Mouse (Mus musculus) MEL-GATA-1-ER (cell line): Measurements from ENCODE around the gene Slc13a3.

ENCODE experiments used
- DNase-seq: peaks from one replicate; pipeline ENCODE4 v3.0.0-alpha.2; 2012; ENCODE audit warnings: low read depth; ENCODE audit errors: extremely low read depth

Slc13a3 gene

DNA sequence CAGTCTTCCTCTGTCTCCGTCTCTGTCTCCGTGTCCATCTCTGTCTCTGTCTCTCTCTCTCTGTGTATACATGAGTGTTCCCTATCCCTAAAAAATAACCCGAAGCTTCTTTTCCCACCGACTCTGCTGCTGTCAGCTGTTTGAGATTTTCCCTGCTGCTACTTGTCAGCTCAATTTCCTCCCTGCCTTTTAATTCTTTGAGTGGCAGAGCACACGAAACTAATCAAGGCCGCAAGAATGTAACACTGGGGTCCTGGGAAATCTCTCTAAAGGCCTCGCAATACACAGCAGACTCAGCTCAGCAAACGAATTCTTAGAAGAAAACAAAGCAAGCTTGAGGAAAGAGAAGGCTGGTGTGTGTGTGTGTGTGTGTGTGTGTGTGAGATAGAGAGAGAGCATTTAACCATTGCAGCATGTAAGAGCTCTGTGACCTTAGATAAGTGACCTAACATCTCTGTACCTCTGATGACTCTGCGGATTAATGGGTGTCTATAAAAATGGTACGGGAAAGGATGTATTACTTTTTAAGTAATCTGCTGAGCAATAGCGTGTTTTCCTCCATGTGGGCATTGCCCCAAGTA lies 57.8 kb downstream of the Slc13a3 start:
- no peak for DNase-seq

DNA sequence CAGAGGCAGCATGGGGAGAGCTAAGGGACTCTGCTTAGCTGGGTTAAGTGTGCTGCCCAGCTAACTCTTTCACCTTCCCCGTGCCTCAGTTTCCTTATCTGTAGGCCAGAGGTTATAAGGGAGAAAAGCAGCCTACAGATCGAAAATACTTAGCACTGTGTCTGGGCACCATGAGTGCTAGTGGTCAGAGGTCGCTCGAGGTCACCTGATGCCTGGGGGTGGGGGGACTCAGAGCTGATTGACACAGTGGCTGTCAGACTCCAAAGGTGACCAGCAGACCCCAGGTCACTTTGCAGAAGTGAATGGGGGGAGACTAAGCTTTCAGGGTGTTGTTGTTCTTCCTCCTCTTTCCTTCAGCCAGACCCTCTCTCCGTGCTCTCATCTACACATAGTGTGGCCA lies 58.7 kb downstream of the Slc13a3 start:
- no peak for DNase-seq

DNA sequence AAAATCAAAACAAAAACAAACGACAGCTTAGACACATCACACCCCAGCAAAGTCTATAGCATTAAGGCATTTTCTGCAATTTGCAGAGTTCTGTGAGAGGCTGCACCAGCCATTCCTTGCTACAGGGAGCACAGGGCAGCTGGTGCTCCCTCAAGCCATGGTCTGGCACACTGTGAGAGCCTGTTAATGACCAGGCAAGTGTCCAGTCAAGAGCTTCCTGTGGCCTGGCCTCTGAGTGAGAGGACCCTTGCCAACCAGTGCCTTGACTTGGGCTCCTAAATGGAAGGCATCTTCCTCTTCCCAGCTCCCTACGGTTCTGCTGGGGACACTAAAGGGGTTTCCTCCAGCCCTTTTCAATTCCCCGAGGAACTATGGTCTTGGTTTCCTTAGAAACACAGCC lies 59.1 kb downstream of the Slc13a3 start:
- DNase-seq, result no peak

DNA sequence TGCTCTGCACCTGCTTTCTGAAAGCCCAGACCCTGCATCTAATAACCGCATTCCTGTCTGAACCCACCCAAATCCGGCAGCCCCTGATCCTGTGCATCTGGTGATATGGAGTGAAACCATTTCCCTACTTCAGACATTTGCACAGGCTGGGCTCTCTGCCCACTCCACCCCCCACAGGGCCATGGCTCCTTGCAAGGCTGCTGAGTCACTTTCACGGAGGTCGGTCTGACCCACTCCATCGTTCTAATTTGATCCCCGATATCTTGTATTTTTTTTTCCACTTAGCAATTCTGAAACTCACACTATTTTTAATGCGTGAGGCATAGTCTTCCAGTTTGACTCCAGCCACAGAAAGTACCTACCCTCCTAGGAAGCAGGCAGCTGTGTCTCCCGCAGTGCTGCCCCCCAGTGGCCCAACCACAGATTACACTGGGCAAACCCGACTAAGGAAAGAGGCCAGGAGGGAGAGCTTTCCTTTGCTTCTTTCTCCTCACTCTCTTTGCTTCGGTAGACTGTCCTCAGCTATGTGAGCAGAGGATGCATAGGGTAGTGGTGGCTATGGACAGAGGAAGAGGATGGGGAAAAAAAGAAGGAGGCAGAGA lies 65.2 kb downstream of the Slc13a3 start:
- peak; percentile 43 for DNase-seq

DNA sequence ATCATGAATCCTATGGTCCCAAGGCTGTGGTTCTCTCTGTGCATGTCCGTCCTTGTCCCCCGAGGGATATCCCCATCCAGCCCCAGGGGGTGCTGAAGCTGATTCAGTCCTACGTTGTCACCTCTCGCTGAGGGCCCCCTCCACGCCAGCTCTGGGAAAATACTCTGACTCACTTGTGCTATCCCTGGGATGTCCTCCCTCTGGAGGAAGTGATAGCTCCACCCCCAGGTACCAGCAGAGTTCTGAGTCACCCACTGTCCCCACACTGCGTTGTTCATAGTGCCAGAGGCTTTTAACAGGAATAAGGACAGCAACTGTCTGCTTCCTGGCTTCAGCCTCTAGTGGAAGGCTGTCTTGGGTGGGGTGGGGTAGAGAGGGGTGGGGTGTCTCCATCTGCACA lies 67.7 kb downstream of the Slc13a3 start:
- no peak for DNase-seq

DNA sequence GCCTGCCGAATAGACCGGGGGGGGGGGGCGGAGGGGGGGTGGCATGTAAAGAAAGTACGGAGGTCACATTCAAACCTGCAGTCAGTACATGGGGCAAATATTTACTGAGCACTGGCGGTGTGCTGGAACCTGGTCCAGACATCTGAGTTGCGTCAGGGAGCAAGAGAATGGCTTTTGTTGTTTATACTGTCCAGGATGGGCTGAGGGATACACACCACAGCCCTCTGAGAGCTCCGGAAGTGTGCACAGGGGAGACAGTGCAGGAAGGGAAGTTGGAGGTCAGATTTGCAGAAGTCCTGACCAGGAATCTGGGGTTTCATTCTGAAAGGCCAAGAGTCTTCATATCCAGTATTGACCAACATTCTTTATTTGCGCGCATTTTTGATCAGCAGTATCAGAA lies 68.1 kb downstream of the Slc13a3 start:
- no peak for DNase-seq

DNA sequence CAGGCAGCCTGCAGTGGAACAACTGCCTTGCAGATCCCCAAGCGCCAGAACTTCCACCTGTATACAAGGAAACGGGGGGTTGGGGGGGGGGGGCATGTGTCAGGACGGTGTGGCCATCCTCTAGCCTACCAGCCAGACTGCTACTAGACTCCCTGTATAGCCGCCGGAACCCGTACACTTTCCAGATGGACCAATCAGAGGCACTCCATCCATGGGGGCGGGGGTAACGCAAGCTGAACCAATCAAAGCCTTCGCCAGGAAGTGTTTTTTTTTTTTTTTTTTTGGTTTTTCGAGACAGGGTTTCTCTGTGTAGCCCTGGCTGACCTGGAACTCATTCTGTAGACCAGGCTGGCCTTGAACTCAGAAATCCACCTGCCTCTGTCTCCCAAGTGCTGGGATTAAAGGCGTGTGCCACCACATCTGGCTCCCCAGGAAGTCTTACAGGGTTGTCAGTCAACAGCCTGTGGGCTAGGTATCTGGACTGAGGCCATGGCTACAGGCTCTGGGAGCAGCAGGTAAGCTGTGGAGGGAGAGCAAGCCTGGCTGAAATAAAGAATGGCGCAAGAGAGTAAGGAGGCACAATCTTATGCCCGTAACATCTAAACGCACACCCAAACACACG lies 74.8 kb downstream of the Slc13a3 start:
- DNase-seq, result no peak

DNA sequence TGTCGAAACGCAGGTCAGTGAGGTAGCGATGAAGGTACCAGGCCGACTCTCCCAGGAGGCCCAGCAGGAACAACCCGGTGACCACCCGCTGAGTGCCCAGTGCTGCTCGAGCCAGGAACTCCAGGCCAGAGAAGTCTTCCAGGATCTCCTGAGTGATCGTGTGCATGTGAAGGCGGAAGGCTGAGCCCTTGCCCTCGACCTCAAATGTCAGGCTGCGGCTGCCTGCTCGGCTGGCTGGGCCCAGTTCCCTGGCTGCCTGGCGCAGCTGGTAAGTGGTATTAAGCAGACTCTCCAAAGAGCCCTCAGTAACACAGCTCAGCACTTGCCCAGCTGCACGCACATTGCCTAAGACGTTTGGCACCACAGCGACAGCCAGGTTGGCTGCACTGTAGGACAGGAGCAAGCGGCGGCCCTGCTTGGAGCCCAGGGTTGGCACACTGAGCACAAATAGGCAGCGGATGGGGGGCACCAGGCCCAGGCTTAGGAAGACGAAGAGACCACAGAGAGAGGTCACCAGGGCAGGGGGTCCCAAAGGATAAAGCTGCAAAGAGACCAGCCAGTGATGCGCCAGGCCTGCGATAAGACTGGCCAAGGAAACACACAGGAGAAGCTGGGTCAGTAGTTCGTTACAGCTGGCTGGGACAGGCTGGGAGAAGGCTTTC lies 75.4 kb downstream of the Slc13a3 start:
- no peak for DNase-seq

DNA sequence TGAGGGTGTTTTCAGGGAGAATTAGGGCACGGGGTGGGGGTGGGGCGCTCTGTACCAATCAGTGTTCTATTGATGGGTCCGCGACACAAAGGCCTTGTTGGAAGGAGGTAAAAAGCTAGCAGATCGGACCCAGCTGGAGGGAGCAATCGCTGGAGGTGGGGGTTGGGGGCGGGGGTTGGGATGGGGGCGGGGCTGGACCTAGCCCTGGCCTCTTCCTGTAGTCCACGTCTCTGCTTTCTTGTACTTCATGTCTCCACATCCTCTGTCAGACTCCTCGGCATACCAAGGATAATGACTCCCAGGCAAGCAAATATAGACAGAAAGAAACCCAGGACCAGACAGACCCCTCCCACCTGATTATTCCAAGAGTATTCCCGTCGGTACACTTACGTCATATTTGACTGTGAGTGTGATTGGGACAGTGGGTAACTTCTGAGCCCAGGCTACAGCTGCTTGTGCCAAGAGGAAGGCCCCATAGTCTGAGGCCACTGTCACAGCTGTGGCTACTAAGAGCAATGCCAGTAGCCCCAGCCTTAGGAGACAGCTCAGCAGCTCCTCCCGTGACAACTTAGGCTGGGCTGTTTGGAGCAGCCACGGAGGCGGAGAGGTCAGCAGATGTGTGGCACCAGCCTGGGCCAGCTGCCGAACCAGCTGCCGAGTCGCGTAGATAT lies 76.1 kb downstream of the Slc13a3 start:
- DNase-seq, result no peak

DNA sequence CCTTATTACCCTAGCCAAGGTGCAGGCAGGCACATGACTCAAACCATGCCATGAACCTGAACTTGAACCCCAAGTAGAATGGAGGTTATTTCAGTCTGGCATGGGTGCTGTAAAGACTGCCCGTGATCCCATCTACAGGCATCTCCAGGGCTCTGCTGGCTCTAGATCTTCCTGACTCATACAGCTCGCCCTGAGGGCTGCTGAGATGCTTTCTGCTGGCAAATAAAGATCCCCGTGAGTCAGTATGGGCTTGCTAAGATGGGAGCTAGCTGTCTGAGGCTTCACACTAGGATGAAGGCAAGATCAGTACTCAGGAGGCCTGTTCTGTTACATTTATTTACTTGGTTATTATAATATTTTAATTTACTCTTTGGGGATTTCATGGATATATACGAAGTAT lies 80.9 kb downstream of the Slc13a3 start:
- DNase-seq, result no peak

DNA sequence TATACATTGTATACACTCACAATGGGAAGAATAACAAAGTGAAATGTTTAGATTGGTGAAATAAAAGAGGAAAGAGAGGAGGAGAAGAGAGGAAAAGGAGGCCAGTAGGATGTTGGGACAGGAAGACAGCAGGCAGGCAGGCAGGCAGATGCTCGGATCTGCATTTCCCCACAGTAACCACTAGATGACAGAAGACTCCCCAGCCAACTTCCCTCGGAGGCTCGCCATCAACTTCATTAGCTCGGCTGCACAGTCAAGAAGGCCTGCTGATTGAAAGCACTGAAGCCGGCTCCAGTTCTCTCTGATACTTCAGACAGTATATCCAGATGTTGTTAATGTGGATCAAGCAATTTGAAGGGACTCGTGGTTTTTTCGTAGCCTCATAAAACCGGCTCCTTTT lies 81.5 kb downstream of the Slc13a3 start:
- DNase-seq, result no peak

DNA sequence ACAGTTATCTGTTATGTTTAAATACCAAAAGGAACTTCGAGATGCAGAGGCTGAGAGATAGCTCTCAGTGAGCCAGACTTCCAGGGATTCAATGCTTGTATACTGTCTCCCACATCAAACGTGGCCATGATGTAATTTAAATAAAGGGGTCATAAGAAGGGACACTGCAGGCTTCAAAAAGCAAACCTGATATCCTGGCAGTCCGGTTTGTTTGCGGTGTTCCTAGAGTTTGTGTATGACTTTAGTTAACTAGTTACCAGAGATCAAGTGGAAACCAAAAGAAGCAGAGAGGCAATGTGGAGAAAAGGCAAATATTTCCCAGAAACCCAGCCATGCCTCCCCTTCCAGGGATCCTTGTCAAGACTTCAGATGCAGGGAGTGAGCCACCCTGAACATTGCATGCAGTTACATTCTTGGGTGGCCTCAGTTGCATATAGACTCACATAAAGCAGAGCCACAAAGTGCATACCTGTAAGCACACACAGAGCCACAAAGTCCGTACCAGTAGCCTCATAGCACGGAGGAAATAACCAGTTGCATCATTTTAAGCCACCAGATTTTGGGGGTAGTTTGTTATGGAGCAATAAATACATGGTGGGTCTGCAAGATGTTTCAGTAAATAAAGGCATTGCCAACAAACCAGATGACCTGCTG lies 83.6 kb downstream of the Slc13a3 start:
- no peak for DNase-seq

DNA sequence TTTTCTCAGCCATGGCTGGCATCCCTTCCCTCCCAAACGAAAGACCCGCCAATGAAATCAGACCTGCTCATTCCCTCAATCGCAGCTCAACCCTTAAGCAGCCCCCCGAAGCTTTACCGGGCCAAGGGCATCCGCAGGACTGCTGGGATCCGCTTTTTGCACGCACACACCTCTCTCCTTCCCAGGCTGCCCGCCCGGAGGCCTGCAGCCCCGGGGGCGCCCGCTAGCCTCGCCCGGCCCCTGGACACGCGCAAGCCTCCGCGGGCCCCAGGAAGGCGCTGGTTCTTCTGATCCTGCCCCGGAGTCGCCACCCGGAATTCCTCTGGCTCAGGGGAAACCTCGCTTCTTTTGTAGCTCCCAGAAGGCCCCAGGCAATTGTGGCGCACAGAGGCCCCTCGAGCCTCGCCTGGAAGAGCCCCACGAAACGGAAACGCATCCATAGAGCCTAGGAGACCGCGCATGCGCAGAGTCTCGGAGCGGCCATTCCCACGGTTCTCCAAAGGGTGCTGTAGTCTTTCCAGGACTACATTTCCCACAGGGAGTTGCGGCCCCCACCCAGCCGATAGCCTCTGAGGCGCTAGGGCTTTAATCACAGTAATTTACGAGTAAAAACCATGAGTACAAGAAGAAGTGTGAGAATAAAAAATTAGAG lies 85.1 kb downstream of the Slc13a3 start, which contains the start of gene Zfp334:
TSS of gene Zfp334 (minus strand) at position 416 of the 652 bp plus-strand sequence.
- DNase-seq, result no peak

DNA sequence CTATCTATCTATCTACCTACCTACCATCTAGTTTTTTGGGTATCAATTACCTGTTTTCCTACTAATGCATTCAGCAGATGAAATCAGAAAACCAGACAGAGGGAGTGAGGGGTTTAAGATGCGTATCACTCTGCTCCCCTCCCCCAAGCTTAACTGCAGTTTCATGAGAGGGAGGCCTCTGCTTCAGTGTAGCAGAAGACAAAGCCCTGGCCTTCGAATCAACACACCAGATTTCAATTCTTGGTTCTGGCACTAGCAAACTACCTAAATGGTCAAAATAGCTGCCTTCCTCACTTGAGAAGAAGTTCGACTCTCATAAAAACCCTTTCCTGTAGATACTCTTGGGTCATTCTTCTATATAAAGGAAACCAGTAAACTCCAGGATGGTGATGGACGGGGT lies 85.7 kb downstream of the Slc13a3 start:
- no peak for DNase-seq

DNA sequence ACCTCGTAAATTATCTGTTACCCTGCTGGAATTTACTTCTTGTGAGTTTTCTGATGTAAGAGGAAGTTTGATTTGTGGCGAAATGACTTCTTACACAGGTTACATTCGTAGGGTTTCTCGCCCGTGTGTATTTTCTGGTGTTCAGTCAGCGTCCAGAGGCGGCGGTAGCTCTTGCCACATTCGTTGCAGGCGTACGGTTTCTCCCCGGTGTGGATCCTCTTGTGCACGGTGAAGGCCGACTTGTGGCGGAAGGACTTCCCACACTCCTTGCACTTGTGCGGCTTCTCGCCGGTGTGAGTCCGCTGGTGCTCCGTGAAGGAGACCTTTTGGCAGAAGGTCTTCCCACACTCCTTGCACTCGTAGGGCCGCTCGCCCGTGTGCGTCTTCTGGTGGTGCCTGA lies 93.0 kb downstream of the Slc13a3 start:
- no peak for DNase-seq

DNA sequence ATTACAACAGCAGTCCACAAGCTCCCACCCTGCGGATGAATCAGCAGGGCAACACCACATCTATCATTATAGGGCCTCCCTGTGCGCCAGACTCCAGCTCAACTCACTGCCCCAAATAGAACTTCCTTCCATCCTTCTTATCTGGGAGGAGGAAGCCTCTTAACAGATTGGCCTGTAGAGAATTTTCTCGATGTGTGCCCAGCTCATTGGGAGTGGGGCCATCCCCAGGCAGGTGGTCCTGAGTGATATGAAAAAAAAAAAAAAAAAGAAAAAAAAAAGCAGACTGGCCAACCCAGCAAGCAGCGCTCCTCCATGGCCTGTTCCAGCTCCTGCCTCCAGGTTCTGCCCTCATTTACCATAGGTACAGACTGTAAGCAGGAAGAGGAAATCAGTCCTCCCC lies 97.0 kb downstream of the Slc13a3 start:
- DNase-seq, result peak; percentile 66

DNA sequence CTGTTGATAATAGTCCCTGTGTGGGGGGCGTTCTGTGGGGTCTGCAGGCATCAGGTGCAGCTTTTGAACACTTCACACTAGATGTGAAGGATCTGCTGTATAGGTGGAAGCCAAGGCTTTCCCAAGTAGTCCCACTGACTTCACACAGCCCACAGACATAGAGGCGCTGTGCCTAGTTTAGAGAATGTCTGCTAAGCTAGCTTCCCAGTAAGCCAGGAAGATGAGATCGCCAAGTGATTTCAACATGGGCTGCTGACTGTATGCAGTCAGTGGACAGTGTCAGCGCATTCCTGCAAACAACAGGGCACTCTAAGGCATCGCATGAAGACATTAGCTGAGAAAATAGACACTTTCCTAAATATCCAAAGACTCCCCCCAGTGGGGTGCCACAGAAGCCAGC lies 97.6 kb downstream of the Slc13a3 start:
- DNase-seq, result no peak

DNA sequence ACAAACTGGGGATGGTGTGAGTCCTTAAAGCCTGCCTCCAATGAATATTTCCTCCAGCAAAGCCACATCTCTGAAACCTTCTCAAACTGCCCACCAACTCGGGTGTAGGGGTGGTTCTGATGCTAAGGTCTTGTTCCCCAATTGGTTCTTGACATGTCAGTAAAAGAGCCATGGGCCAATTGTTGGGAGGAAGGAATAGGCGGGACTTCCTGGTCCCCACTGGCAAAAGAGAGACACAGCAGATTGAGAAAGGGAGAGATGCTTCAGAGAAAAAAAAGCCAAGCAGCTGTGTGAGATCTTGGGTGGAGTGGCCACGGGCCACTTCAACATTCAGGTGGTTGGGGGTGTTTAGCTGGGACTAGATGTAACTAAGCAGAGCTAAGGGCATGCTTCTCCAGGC lies 102.0 kb downstream of the Slc13a3 start:
- peak; percentile 46 for DNase-seq

DNA sequence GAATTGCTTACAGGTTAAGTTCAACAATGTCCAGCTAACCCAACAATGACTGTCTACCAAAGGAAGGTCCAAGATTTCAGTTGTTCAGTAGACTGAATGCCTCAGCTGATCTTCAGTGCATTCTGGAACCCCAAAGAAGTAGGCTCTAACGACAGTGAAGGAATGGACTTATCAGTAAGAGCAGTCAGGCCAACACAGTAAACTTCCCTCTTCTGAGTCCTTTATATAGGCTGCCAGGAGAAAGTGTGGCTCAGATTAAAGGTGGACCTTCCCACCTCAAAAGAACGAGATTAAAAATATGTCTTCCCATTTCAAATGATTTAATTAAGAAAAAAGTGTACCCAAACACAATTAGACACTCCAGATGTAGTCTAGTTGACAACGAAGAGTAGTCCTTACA lies 102.7 kb downstream of the Slc13a3 start:
- DNase-seq, result peak; percentile 75

DNA sequence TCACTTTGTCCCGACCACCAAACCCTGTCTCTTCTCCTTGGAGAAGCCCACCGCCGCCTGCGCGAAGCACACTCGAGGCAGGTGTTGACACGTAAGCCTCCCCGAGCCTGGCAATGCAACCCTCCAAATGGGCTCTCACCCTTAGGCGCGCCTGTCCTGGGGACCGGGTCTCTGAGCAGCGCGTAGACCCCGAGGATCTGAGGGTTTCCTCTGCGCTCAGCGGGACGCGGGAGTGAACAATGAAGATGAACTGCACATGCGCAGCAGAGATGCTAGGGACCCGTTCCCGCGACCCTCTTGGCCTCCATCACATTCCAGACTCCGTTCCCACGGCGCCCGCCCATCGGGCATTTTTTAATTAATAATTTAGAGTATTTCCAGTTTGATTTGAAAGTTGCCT lies 104.5 kb downstream of the Slc13a3 start, which contains the start of gene Zfp663:
TSS of gene Zfp663 (minus strand) at position 234 of the 400 bp plus-strand sequence.
- DNase-seq, result no peak

DNA sequence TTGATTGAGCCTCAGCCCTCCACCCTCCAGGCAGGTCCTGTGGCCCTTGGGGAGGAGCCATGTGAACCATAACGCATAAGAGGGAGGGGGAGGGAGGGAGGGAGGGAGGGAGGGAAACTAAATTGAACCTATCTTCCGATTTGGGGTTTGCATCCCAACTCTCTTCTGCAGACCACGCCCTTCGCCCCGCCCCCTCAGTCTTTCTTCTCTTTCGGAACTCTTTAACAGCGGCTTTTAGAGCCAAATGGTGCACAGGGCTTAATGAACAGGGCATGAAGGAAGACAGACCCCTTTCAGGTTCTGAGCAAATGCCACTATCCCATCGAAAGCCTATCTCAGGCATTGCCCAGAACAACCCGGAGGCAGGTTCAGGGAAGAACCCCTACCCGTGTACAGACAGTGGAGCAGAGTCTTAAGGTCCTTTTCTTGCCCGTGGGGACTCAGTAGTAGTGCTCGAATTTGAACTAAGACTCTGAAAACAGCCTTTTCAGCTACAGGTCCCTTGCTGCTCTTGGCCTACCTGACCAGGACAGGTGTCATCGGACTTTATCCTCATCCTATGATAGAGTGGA lies 105.1 kb downstream of the Slc13a3 start:
- DNase-seq, result peak; percentile 45
